Mouse (Mus musculus): ENCODE measurements around the gene Txnrd1.

GRCm38 (mm10) chr10:82789181-82789580 is 44.6 kb upstream of the Txnrd1 start:
- TF ChIP-seq CTCF (IDR thresholded peaks at IDR 0.05; ENCODE audit: borderline replicate concordance, insufficient read depth, low read length) (no peak), POLR2A (IDR thresholded peaks at IDR 0.05; ENCODE audit: low read depth, low read length) (no peak)

Data from embryonic fibroblast, embryonic 13.5 days (primary cell).